ENCODE assay signal across 42 mouse cellular contexts in the genomic region with DNA sequence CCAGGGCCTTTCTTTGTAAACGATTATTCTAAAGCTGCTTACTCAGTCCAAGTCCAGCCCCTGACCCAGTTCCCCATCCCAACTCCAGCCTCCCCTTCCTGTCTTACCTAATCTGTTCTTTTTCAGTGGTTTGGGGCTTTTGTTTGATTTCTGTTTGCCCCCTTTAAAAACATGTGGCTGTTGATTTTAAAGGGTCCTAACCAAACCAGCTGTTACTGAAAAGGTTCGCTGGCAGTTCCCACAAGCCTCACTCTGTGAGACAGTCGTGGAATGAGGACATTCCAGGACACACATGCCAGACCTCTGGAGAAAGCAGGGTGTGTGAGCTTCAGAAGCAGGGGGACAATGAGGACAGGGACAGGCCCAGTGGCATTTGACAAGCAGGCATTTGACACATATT. TPM values are rescaled to one million over a fixed set of nuclear protein-coding genes. Genes with fewer than 3 reads are reported as not detected.
"Had no signal": no experiment of that assay in that cellular context is flagged by ENCODE, and none has a peak within 500 bp of the region (broad histone marks: within the 10 kb centered on the region; RNA-seq: fewer than 3 reads in every experiment).

No protein-coding gene starts in this region.

- H3K4me2 ChIP-seq: heart, embryonic 12.5 days; hindbrain, embryonic 12.5 days; hindbrain, embryonic 14.5 days; intestine, embryonic 15.5 days; limb, embryonic 13.5 days; limb, embryonic 15.5 days; liver, embryonic 12.5 days had no signal

- H3K27me3 ChIP-seq: hindbrain, embryonic 12.5 days; intestine, embryonic 15.5 days had no signal

- ATAC-seq: hindbrain, embryonic 16.5 days; inflammation-experienced regulatory T-cells, adult 6 months; intestine, embryonic 15.5 days; intestine, postnatal 0 days; liver, embryonic 12.5 days had no signal

- H3K4me1 ChIP-seq: hindbrain, embryonic 12.5 days; intestine, embryonic 15.5 days; liver, embryonic 12.5 days had no signal

- H3K9me3 ChIP-seq: heart, embryonic 10.5 days; heart, embryonic 12.5 days; hindbrain, embryonic 10.5 days; hindbrain, embryonic 12.5 days; intestine, embryonic 15.5 days; limb, embryonic 13.5 days; limb, embryonic 15.5 days; liver, embryonic 12.5 days had no signal

- H3K36me3 ChIP-seq: heart, embryonic 10.5 days; heart, embryonic 12.5 days; hindbrain, embryonic 10.5 days; hindbrain, embryonic 12.5 days; intestine, embryonic 15.5 days; limb, embryonic 13.5 days; limb, embryonic 15.5 days; liver, embryonic 12.5 days had no signal

- H3K4me3 ChIP-seq: gastrocnemius, adult 2 months; heart, embryonic 10.5 days; heart, embryonic 12.5 days; hindbrain, embryonic 10.5 days; hindbrain, embryonic 12.5 days; intestine, embryonic 15.5 days; layer of hippocampus, adult 2 months; limb, embryonic 13.5 days; limb, embryonic 15.5 days; liver, embryonic 12.5 days had no signal

- H3K9ac ChIP-seq: heart, embryonic 12.5 days; hindbrain, embryonic 12.5 days; hindbrain, embryonic 14.5 days; intestine, embryonic 15.5 days; limb, embryonic 13.5 days; limb, embryonic 15.5 days; liver, embryonic 12.5 days; liver, embryonic 14.5 days had no signal

- H3K27ac ChIP-seq: gastrocnemius, adult 2 months; heart, embryonic 10.5 days; hindbrain, embryonic 10.5 days; hindbrain, embryonic 12.5 days; hindbrain, embryonic 14.5 days; intestine, embryonic 15.5 days; layer of hippocampus, adult 2 months; limb, embryonic 13.5 days; limb, embryonic 15.5 days; liver, embryonic 12.5 days; liver, embryonic 14.5 days had no signal

- DNase-seq: gastrocnemius, adult 2 months; gastrocnemius, postnatal 10 days; gastrocnemius, postnatal 25 days; heart, adult 18-20 months; heart, postnatal 10 days; heart, postnatal 4 days; kidney, adult 18-20 months; kidney, adult 8-10 months; kidney, postnatal 10 days; kidney, postnatal 36 days; layer of hippocampus, postnatal 36 days; left cerebral cortex, postnatal 4 days had no signal

RNA-seq across cellular contexts. Expression of gene Krt2, which starts 3.8 kb away (rescaled TPM):
- total RNA-seq: gastrocnemius, adult 2 months; gastrocnemius, postnatal 10 days; gastrocnemius, postnatal 25 days; gastrocnemius, postnatal 4 days; granulocyte monocyte progenitor cell, adult 5-6 weeks; heart, adult 18-20 months; heart, adult 8-10 months; heart, postnatal 10 days; heart, postnatal 25 days; heart, postnatal 4 days; left cerebral cortex, postnatal 4 days; liver, adult 2 months had no signal
- polyA plus RNA-seq: heart, embryonic 10.5 days; heart, embryonic 12.5 days; heart, embryonic 14.5 days; heart, embryonic 16.5 days; hindbrain, embryonic 10.5 days; hindbrain, embryonic 12.5 days; hindbrain, embryonic 14.5 days; inflammation-experienced regulatory T-cells, adult 6 months; intestine, embryonic 15.5 days; intestine, postnatal 0 days; kidney, embryonic 14.5 days; kidney, embryonic 16.5 days; large intestine, adult 2 months; limb, embryonic 11.5 days; liver, adult 2 months; liver, embryonic 12.5 days; liver, embryonic 14.5 days had no signal

RNA-seq across cellular contexts. Expression of gene Krt73, which starts 19.6 kb away (rescaled TPM):
- total RNA-seq: gastrocnemius, adult 2 months; gastrocnemius, postnatal 10 days; gastrocnemius, postnatal 25 days; granulocyte monocyte progenitor cell, adult 5-6 weeks; heart, adult 18-20 months; heart, adult 8-10 months; heart, postnatal 10 days; heart, postnatal 25 days; heart, postnatal 4 days; liver, adult 2 months had no signal
- polyA plus RNA-seq: heart, embryonic 10.5 days; heart, embryonic 12.5 days; heart, embryonic 14.5 days; heart, embryonic 16.5 days; hindbrain, embryonic 10.5 days; inflammation-experienced regulatory T-cells, adult 6 months; intestine, embryonic 15.5 days; intestine, postnatal 0 days; kidney, embryonic 14.5 days; kidney, embryonic 16.5 days; large intestine, adult 2 months; limb, embryonic 11.5 days; limb, embryonic 13.5 days; liver, adult 2 months; liver, embryonic 12.5 days; liver, embryonic 14.5 days had no signal

RNA-seq across cellular contexts. Expression of gene Krt1, which starts 28.8 kb away (rescaled TPM):
- total RNA-seq: gastrocnemius, adult 2 months; gastrocnemius, postnatal 10 days; gastrocnemius, postnatal 25 days; granulocyte monocyte progenitor cell, adult 5-6 weeks; heart, adult 18-20 months; heart, adult 8-10 months; heart, postnatal 10 days; heart, postnatal 25 days; heart, postnatal 4 days; liver, adult 2 months had no signal
- polyA plus RNA-seq: inflammation-experienced regulatory T-cells, adult 6 months; liver, adult 2 months had no signal

RNA-seq across cellular contexts. Expression of gene Krt72, which starts 35.5 kb away (rescaled TPM):
- total RNA-seq: gastrocnemius, adult 2 months; gastrocnemius, postnatal 10 days; gastrocnemius, postnatal 25 days; gastrocnemius, postnatal 4 days; granulocyte monocyte progenitor cell, adult 5-6 weeks; heart, adult 18-20 months; heart, adult 8-10 months; heart, postnatal 10 days; heart, postnatal 25 days; heart, postnatal 4 days; layer of hippocampus, adult 2 months; layer of hippocampus, postnatal 10 days; layer of hippocampus, postnatal 36 days; left cerebral cortex, adult 18-20 months; left cerebral cortex, adult 8-10 months; left cerebral cortex, postnatal 10 days; left cerebral cortex, postnatal 25 days; left cerebral cortex, postnatal 4 days; liver, adult 2 months had no signal
- polyA plus RNA-seq: heart, embryonic 10.5 days; heart, embryonic 12.5 days; heart, embryonic 14.5 days; hindbrain, embryonic 10.5 days; hindbrain, embryonic 12.5 days; hindbrain, embryonic 14.5 days; inflammation-experienced regulatory T-cells, adult 6 months; intestine, embryonic 15.5 days; intestine, postnatal 0 days; kidney, embryonic 14.5 days; kidney, embryonic 16.5 days; large intestine, adult 2 months; limb, embryonic 11.5 days; liver, adult 2 months; liver, embryonic 12.5 days; liver, embryonic 14.5 days had no signal

RNA-seq across cellular contexts. Expression of gene Krt77, which starts 47.7 kb away (rescaled TPM):
- total RNA-seq: gastrocnemius, adult 2 months; gastrocnemius, postnatal 10 days; gastrocnemius, postnatal 25 days; gastrocnemius, postnatal 4 days; granulocyte monocyte progenitor cell, adult 5-6 weeks; heart, adult 18-20 months; heart, adult 8-10 months; heart, postnatal 10 days; heart, postnatal 25 days; heart, postnatal 4 days; liver, adult 2 months had no signal
- polyA plus RNA-seq: heart, embryonic 12.5 days; heart, embryonic 14.5 days; hindbrain, embryonic 10.5 days; hindbrain, embryonic 12.5 days; inflammation-experienced regulatory T-cells, adult 6 months; intestine, embryonic 15.5 days; intestine, postnatal 0 days; kidney, embryonic 14.5 days; large intestine, adult 2 months; limb, embryonic 11.5 days; liver, adult 2 months; liver, embryonic 12.5 days had no signal
